Mouse (Mus musculus) adrenal gland, adult 18-20 months (tissue): ENCODE results near the gene Dpm3. TPM values are rescaled to one million over a fixed set of nuclear protein-coding genes. Genes with fewer than 3 reads are reported as not detected.
A peak's percentile ranks its signal among the peaks of the same experiment; 100 is the strongest.

Experiments used
- DNase-seq, 2 experiments: peaks; one replicate each; pipeline ENCODE4 v3.0.0; 2021 to 2022; ENCODE audit warnings: low spot score in 2 of 2
- total RNA-seq, 2 experiments: library from RNA; stranded (reverse); gene quantifications; 1 replicate in 1 of 2; 2 replicates in 1 of 2; pipeline ENCODE4 v1.2.3; 2021

The Dpm3 gene
- total RNA-seq, 2 experiments from 2014 or later, result 119 to 122 TPM

- no peak for DNase-seq
Observed at GRCm38 (mm10) chr3:89230561-89230960, 28.6 kb upstream of the Dpm3 start.

- no peak for DNase-seq
Observed at GRCm38 (mm10) chr3:89231345-89231744, 27.8 kb upstream of the Dpm3 start.

- DNase-seq, result no peak
Observed at GRCm38 (mm10) chr3:89231772-89232275, 27.3 kb upstream of the Dpm3 start.

GRCm38 (mm10) chr3:89232614-89233013 is 26.5 kb upstream of the Dpm3 start:
- no peak for DNase-seq

GRCm38 (mm10) chr3:89233562-89234110 is 25.5 kb upstream of the Dpm3 start:
- no peak for DNase-seq

GRCm38 (mm10) chr3:89236516-89236915 is 22.6 kb upstream of the Dpm3 start:
- no peak for DNase-seq

GRCm38 (mm10) chr3:89237682-89238081 is 21.5 kb upstream of the Dpm3 start:
- DNase-seq, result no peak

GRCm38 (mm10) chr3:89238494-89238893 is 20.7 kb upstream of the Dpm3 start:
- no peak for DNase-seq

GRCm38 (mm10) chr3:89242331-89242895 is 16.7 kb upstream of the Dpm3 start:
- peak in 1 of 2 experiments; percentile 54 for DNase-seq

GRCm38 (mm10) chr3:89243609-89244008 is 15.5 kb upstream of the Dpm3 start:
- DNase-seq, result no peak

- DNase-seq, result no peak
Observed at GRCm38 (mm10) chr3:89244158-89244981, 14.8 kb upstream of the Dpm3 start.

- DNase-seq, result no peak
Observed at GRCm38 (mm10) chr3:89244982-89245687, 14.0 kb upstream of the Dpm3 start.

GRCm38 (mm10) chr3:89245688-89246171 is 13.4 kb upstream of the Dpm3 start, which contains the start of gene Krtcap2:
Gene Krtcap2, plus strand, starts transcription at chr3:89245966.
- no peak for DNase-seq

GRCm38 (mm10) chr3:89246261-89247100 is 12.7 kb upstream of the Dpm3 start, which contains the start of gene Trim46:
Gene Trim46, minus strand, starts transcription at chr3:89246309.
- peak; percentile 85 to 86 for DNase-seq

- no peak for DNase-seq
Observed at GRCm38 (mm10) chr3:89247466-89247865, 11.7 kb upstream of the Dpm3 start.

- peak; percentile 53 to 54 for DNase-seq
Observed at GRCm38 (mm10) chr3:89250435-89251040, 8.6 kb upstream of the Dpm3 start.

GRCm38 (mm10) chr3:89251365-89251895 is 7.7 kb upstream of the Dpm3 start:
- peak in 1 of 2 experiments; percentile 40 for DNase-seq

- DNase-seq, result no peak
Observed at GRCm38 (mm10) chr3:89254994-89255393, 4.2 kb upstream of the Dpm3 start.

- no peak for DNase-seq
Observed at GRCm38 (mm10) chr3:89256177-89256576, 3.0 kb upstream of the Dpm3 start.
